Mouse (Mus musculus): ENCODE measurements around the gene Jazf1. TPM values are rescaled to one million over a fixed set of nuclear protein-coding genes. Genes with fewer than 3 reads are reported as not detected.

The Jazf1 gene
- 0.87 TPM for polyA plus RNA-seq (2014; fragmentation: Illumina TruSeq; extraction: RNeasy Lipid Tissue Mini Kit (QIAGEN cat#74804); ENCODE audit: insufficient read depth, low read depth, low replicate concordance)

GRCm38 (mm10) chr6:53067989-53068874 lies at the start of gene Jazf1:
Gene Jazf1 (minus strand): TSS chr6:53068631.

Other genes starting within 250 kb of the Jazf1 start
- gene Creb5, start 218.6 kb upstream of the Jazf1 start, polyA plus RNA-seq (2014; fragmentation: Illumina TruSeq; extraction: RNeasy Lipid Tissue Mini Kit (QIAGEN cat#74804); ENCODE audit: insufficient read depth, low read depth, low replicate concordance) = 1.1 TPM

Measured in lung, adult 10 weeks (tissue).